Mouse (Mus musculus) embryo, embryonic 11.5 days (tissue): ENCODE results near the gene Ppfibp2.

ENCODE experiments used
- DNase-seq: peaks from one replicate; pipeline ENCODE4 v3.0.0-alpha.2; 2012; ENCODE audit warnings: low read depth, low spot score

The Ppfibp2 gene

DNA sequence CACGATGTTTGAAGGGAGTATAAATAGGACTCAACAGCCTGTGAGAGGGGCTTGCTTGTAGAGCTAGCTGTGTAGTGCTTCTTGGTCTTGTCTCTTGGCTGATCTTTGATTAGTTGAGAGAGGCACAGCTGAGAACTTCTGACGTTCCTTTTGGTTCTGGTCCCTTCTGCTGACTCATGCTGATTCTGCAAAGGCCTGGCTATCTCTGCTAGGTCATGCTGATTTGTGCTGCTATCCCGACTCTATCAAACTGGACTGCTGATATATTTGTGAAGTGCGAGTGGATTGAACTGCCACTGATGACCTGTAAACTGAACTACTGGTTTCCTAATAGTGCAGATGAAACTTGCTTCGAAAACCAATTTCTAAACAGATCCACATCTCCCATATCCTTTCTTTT lies 15.9 kb downstream of the Ppfibp2 start:
- DNase-seq: no peak

GRCm38 (mm10) chr7:107618028-107618992 lies 23.3 kb downstream of the Ppfibp2 start:
- no peak for DNase-seq

DNA sequence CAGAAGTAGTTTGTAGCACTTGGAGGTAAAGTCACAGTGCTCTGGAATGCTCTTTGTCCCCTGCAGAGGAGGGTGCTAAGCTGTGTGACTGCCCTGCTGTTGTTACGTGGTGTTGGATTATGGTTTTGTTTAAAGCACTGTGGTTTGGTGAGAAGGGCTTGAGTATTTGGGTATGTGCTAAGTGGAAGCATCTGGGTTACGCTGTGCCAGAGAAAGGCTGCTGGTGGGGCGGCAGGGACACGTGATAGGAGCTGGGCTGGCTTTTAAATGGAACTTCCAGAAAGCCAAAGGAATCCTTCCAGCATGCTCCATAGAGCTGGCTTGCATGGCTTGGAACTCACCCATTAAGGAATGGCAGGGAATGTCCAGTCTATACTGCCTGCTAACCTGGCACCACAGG lies 24.2 kb downstream of the Ppfibp2 start:
- no peak for DNase-seq

GRCm38 (mm10) chr7:107620137-107620536 lies 25.1 kb downstream of the Ppfibp2 start:
- no peak for DNase-seq

DNA sequence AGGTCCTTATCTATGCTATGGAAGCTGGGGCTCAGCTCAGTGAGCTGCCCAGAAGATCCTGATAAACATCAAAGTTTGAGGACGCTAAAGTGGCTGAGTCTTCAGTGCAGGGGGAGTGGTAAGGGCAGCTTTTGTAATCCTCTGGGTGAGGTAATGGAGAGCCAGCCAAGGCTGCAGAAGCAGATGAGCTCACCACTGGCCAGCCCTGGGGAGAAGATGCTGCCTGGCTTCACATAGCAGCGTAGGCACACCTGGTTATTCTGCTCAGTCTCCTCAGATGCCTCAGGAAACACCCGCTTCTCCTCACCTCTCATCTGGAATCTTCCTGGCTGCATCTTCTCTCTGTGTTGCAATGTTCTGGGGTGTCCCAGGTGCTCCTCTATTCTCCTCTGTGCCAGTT lies 29.4 kb downstream of the Ppfibp2 start:
- no peak for DNase-seq

DNA sequence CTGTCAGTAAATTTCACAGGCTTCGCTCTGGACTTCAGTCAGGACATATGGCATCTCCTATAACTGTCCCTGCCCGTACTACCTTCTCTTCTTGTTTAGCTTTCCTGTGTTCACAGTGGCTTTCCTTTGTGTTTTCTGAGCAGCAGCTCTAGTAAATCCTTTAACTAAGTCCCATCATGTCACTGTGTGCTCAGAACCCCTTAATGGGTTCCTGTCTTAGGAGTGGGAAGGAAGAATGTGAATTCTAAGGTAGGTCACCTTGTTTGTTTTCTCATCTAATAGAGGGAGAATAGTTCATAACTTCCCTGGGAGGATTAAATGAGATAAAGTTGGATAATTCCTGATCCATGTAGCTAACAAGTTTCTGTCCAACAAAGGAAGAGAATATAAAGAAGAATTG lies 30.1 kb downstream of the Ppfibp2 start, which contains the start of gene 5330417H12Rik:
Gene 5330417H12Rik, minus strand, starts transcription at position 101 of the 400 bp plus-strand sequence.
- no peak for DNase-seq

- no peak for DNase-seq
Measured at GRCm38 (mm10) chr7:107625781-107626180, 30.8 kb downstream of the Ppfibp2 start.

- no peak for DNase-seq
Measured at GRCm38 (mm10) chr7:107628383-107628782, 33.4 kb downstream of the Ppfibp2 start.

GRCm38 (mm10) chr7:107633201-107633600 lies 38.2 kb downstream of the Ppfibp2 start:
- DNase-seq: no peak

GRCm38 (mm10) chr7:107637398-107637797 lies 42.4 kb downstream of the Ppfibp2 start:
- DNase-seq: no peak

GRCm38 (mm10) chr7:107638026-107638425 lies 43.0 kb downstream of the Ppfibp2 start:
- DNase-seq: no peak

GRCm38 (mm10) chr7:107642586-107643275 lies 47.7 kb downstream of the Ppfibp2 start:
- no peak for DNase-seq

GRCm38 (mm10) chr7:107644987-107645386 lies 50.0 kb downstream of the Ppfibp2 start:
- DNase-seq: no peak

DNA sequence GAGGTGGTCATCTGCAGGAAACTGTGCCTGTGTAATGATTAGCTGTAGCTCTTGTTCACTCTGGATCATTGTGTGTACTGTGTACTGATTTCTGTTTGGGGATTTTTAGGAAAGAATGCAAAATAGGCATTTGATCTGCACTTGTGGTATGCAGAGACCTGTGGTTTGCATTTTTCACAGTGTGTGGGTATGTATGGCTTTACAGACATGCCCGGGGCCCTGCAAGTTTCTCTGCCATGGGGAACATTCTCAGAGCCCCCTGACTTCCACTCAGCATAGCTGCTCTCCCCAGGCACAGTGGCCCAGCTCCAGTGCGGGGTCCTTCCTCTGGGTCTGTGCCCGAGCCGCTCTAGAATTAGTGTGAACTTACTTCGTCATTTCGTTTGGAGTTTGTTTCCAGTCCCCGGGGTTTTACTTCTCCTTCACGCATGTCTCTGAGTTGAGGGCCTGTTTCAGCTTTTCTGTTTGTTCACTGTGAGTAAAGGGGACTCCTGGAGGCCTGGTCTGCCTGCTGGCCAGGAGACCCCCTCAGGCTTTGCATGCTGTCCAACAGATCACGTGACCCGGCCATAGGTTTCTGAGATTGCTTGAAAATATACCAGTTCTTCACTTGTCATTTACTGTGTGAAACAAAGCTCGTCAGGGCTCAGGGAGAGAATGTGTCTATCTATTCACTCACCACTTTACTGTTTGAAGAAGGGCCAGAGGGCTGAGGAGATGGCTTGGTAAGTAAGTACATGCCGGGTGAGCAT lies 54.1 kb downstream of the Ppfibp2 start:
- DNase-seq: no peak

DNA sequence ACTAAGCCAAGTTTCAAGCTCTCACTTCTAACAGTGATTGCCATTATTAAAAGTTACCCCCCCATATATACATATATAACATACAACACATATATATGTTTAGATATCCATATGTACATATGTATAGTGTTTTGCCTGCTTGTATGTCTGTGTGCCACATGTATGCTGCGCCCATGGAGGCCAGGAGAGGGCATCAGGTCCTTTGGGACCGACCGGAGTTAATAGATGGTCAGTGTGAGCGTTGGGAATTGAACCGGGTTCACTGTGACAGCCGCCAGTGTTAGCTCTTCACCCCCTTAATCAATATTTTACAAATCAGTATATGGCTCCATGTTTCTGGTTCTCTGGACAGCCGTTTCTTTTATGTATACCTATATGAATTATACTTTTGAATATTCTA lies 55.0 kb downstream of the Ppfibp2 start:
- no peak for DNase-seq

DNA sequence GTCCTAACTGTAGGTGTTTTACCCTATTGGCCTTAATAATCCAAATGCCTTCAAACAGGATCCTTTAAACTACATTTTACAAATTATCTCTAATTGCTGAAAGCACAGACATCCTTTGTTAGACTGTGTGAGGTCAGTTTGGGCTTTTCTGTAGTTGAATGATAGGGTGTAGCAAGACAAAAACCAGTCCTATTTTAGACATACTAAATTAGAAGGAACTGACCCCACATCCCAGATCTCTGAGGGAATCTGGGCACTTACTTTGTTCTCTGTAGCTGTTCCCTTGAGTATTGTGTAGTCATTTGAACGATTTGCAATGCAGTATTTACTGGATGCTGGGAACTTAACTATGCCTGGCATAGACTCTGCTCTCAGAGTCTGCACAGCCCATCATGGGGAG lies 56.8 kb downstream of the Ppfibp2 start:
- no peak for DNase-seq

GRCm38 (mm10) chr7:107656451-107656850 lies 61.4 kb downstream of the Ppfibp2 start:
- DNase-seq: no peak

GRCm38 (mm10) chr7:107659186-107659918 lies 64.3 kb downstream of the Ppfibp2 start:
- no peak for DNase-seq

DNA sequence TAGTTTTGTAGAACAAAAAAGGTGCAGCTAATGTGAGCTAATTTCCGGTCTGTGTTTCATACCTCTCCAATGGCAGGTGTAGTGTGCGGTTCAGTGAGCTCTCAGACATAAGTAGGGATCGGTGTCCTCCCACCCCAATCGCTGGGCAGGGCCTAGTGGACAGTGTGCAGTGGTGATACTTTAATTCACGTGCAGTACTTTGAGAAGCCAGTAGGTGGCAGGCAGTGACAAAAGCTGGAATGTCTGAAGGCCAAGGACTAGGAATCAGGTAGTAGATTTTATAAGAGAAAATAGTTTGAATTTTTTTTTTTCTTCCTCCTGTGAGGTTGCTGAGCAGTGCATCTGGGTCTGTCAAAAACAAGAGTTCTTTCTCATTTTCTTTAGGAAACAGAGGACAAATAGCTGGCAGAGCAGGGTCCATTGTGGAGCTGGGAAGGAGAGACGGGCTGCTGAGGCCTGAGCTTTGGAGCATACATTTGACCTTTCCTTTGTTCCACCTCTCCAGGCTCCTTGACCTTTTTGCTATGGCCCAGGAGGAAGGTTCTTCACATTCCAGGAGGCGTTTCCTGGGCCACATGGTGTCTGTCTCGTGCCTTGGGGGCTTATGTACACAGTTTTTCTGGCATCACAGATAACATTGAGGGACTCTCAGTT lies 66.3 kb downstream of the Ppfibp2 start:
- peak; percentile 74 for DNase-seq

GRCm38 (mm10) chr7:107661843-107662281 lies 66.9 kb downstream of the Ppfibp2 start:
- no peak for DNase-seq

DNA sequence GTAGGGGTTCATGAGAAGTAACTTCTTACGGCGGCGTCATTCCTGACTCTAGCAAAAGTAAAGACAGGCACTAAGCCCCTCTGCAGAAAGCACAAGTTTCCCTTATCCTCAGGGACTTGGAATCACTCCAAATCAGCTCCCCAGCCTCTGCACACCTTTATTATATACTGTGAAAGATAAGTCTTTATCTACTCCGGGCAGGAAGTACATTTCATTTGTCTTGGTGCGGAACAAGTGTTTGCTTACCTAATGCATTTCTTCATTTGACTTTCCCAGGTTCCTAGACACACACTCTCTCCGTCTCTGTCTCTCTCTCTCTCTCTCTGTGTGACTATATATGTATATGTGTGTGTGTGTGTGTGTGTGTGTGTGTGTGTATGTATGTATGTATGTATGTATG lies 68.6 kb downstream of the Ppfibp2 start:
- no peak for DNase-seq
